In genomic region chr6:140337083-140337491, GRCm38 (mm10) we compare ENCODE assay signal across 11 mouse cellular contexts.
A peak's percentile ranks its signal among the peaks of the same experiment; 100 is the strongest.
DNase-seq lines count a peak whose midpoint lies in the region; ATAC-seq lines count a peak whose summit lies in the region.
"Had no signal": no experiment of that assay in that cellular context is flagged by ENCODE, and none has a peak within 500 bp of the region (broad histone marks: within the 10 kb centered on the region; RNA-seq: fewer than 3 reads in every experiment).

No protein-coding gene starts in this region.

- H3K4me1 ChIP-seq in heart, embryonic 13.5 days = peaks cover 14% of the 10 kb centered on the region
- H3K4me1 ChIP-seq in forebrain, embryonic 12.5 days = peaks cover 33% of the 10 kb centered on the region
- peaks cover 24% of the 10 kb centered on the region for H3K4me1 ChIP-seq in limb, embryonic 15.5 days

- H3K4me3 ChIP-seq in heart, embryonic 13.5 days = no peak overlapping the region
- H3K4me3 ChIP-seq in forebrain, embryonic 12.5 days (replicated peaks) = no peak overlapping the region
- H3K4me3 ChIP-seq in limb, embryonic 15.5 days = no peak overlapping the region

- WGBS in heart, embryonic 13.5 days = 25% methylated on average over 3 of the region's 3 CpGs
- WGBS in forebrain, embryonic 12.5 days = 0% methylated on average over 3 of the region's 3 CpGs
- WGBS in limb, embryonic 15.5 days = 14% methylated on average over 3 of the region's 3 CpGs

- H3K27ac ChIP-seq in heart, embryonic 13.5 days (replicated peaks) = no peak overlapping the region
- peak overlapping the region; percentile 84 for H3K27ac ChIP-seq in forebrain, embryonic 12.5 days
- peak overlapping the region; percentile 75 for H3K27ac ChIP-seq in limb, embryonic 15.5 days

- H3K36me3 ChIP-seq in heart, embryonic 13.5 days = no peaks in the 10 kb centered on the region
- no peaks in the 10 kb centered on the region for H3K36me3 ChIP-seq in forebrain, embryonic 12.5 days (replicated peaks)
- no peaks in the 10 kb centered on the region for H3K36me3 ChIP-seq in limb, embryonic 15.5 days

- H3K9me3 ChIP-seq in heart, embryonic 13.5 days = no peaks in the 10 kb centered on the region
- H3K9me3 ChIP-seq in forebrain, embryonic 12.5 days = no peaks in the 10 kb centered on the region
- H3K9me3 ChIP-seq in limb, embryonic 15.5 days = no peaks in the 10 kb centered on the region

- no peak for DNase-seq in heart, adult 9 months (ENCODE audit: low spot score in 2 of 2)
- peak; percentile 88 for DNase-seq in ES-CJ7 (ENCODE audit: low read depth, low spot score)
- DNase-seq in left cerebral cortex, postnatal 25 days (ENCODE audit: low spot score in 2 of 2) = no peak
- DNase-seq in cerebellum, adult 9-11 months = no peak
- no peak for DNase-seq in frontal cortex, postnatal 36 days (ENCODE audit: low spot score in 2 of 2)
- DNase-seq: adrenal gland, adult 8-10 months; right cerebral cortex, postnatal 25 days had no signal

- H3K27me3 ChIP-seq in heart, embryonic 13.5 days (replicated peaks) = no peaks in the 10 kb centered on the region; the same call in 1 of the 2 replicates
- no peaks in the 10 kb centered on the region for H3K27me3 ChIP-seq in forebrain, embryonic 12.5 days
- H3K27me3 ChIP-seq in limb, embryonic 15.5 days = no peaks in the 10 kb centered on the region

- no peak for ATAC-seq in heart, embryonic 13.5 days (ENCODE audit: extremely low read depth, insufficient number of reproducible peaks, low FRiP score, low TSS enrichment)
- peak; percentile 62; the same call in 1 of the 2 replicates for ATAC-seq in forebrain, embryonic 12.5 days (ENCODE audit: low FRiP score)
- ATAC-seq in limb, embryonic 15.5 days (ENCODE audit: insufficient number of reproducible peaks, low FRiP score, low TSS enrichment, low read depth) = no peak
- ATAC-seq: inflammation-experienced regulatory T-cells, adult 6 months had no signal

- H3K4me2 ChIP-seq in heart, embryonic 13.5 days = peak overlapping the region; percentile 61; the same call in 1 of the 2 replicates
- H3K4me2 ChIP-seq in forebrain, embryonic 12.5 days = peak overlapping the region; percentile 45
- no peak overlapping the region for H3K4me2 ChIP-seq in limb, embryonic 15.5 days

- no peak overlapping the region for H3K9ac ChIP-seq in heart, embryonic 13.5 days
- H3K9ac ChIP-seq in forebrain, embryonic 12.5 days = no peak overlapping the region
- H3K9ac ChIP-seq in limb, embryonic 15.5 days = no peak overlapping the region

- intact Hi-C loops in left cerebral cortex, postnatal 25 days (cut with DNase I) = no loop called here
